Mouse (Mus musculus) stomach, postnatal 0 days (tissue): Measurements from ENCODE around the gene Cd3eap.

Experiments used
- CTCF ChIP-seq: IDR thresholded peaks from 2 replicates; pipeline ENCODE4 v1.5.1; 2016; ENCODE audit warnings: antibody characterized with exemption, low read depth, mild to moderate bottlenecking, moderate library complexity
- EP300 ChIP-seq: optimal IDR thresholded peaks from 2 replicates; pipeline ENCODE3; 2016; ENCODE audit warnings: antibody characterized with exemption

GRCm38 (mm10) chr7:19344938-19345471 lies 14.3 kb downstream of the Cd3eap start:
- TF ChIP-seq EP300 (no peak), CTCF (no peak)
